Mouse (Mus musculus): ENCODE data around the gene H2afx.

- TF ChIP-seq CTCF (IDR thresholded peaks at IDR 0.05; ENCODE audit: control insufficient read depth, insufficient read depth, low read length) (no peak), POLR2A (IDR thresholded peaks at IDR 0.05; ENCODE audit: borderline replicate concordance, control insufficient read depth, low read depth, low read length) (peak; percentile 99)
Measured at GRCm38 (mm10) chr9:44342173-44342572, 7.7 kb downstream of the H2afx start.
